Mouse (Mus musculus): ENCODE measurements around the gene Pkn1.

The Pkn1 gene

DNA sequence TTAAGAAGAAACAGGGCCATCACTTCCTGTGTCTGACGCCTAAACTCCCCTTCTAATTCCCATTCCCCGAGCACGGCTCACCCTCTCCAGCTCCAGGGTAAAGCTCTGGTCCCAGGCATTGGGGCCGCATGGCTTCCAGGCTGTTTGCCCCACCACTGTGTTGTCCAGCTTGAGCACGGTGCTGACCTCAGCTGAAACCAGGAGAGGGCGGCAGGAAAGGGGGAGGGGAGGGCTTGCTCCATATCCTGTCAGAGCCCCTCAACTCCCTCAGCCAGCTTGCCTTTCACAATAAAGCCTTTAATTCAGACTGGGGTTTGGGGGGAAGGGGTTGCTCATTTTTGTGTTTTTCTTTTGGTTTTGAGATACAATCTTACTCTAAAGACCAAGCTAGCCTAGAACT lies 17.9 kb downstream of the Pkn1 start:
- no peak for DNase-seq

DNA sequence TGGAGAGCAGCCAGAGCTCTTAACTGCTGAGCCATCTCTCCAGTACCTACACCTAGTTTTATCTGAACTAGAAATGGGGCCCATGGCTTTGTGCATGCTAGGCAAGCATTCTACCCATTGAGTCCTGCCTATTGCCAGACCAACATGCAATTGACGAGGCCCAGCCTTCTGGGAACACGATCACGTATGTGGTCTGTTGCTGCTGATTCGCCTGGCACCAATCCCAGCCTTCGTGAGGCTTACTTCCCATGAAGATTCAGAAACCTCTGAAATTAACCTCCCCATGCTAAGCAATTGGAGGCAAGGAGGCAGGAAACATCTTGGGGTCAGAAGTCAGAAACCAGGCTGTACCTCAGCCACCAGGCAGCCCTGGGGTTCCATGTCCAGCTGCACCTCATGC lies 18.4 kb downstream of the Pkn1 start:
- no peak for DNase-seq

DNA sequence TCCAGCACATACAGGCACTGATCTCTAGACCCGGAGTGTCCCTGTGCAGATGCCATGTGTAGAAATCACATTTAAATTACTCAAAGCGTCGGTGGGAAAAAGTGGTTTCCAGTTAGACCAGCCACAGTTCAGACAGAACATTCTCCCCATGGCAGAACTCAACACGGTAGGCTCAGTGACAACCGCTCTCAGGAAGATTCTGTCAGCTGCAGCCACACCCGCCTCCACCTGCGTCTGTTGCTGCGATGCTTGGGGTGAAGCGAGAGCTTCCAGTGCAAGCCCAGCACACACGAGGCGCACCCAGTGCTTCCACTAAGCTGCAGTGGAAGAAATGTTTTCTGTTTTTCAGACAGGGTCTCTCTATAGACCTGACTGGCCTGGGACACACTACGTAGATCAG lies 19.1 kb downstream of the Pkn1 start:
- no peak for DNase-seq

DNA sequence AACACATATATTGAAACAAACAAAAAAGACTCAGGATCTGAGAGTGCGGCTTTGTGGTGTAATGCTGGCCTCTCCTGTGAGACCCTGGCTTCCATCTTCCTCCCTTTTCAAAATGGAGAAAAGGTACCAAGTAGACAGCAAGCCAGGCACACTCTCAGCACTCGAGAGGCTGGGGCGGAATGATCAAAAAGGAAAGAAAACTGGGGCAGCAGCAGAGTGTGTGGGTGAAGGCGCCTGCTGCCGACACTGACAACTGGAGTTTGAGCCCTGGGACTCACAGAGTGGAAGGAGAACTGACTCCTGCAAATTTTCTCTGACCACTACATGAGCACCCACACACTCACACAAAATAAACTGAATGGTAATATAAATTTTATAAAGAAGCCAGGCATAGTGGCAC lies 24.5 kb downstream of the Pkn1 start:
- DNase-seq = no peak

DNA sequence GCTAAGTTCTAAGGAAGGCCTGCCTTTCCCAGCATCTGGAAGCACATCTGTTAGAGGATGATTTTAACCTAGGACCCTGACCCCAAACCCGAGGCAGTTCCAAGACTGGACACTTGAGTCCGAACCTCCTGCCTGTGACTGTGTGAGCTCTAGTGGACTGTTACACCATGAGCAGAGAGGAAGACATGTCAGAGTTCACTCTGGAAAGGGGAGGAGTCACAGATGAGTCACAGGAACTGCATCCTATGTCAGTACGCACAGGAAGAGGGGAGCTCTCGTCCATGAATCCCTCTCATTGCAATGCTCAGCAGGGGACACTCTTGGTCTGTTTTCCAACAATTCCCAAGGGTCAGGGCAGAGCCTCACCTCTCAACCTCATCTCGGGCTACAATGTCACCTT lies 26.0 kb downstream of the Pkn1 start:
- DNase-seq = no peak

DNA sequence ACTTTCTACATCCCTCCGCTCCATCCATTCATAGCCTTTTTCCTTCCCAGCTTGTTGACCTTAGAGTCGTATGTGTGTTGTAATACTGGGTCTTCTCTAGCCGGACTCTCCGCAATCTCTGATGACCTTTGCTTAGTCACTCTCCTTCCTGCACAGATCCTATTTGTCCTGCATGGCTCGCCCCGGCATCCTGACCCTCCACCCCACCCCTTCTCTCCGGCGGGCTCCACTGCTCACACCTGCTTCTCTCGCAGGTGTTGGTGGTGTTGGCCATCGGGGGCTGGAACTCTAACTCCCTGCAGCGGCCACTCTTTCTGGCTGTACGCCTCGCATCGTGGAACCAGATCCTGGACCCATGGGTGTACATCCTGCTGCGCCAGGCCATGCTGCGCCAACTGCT lies 30.0 kb downstream of the Pkn1 start:
- no peak for DNase-seq

DNA sequence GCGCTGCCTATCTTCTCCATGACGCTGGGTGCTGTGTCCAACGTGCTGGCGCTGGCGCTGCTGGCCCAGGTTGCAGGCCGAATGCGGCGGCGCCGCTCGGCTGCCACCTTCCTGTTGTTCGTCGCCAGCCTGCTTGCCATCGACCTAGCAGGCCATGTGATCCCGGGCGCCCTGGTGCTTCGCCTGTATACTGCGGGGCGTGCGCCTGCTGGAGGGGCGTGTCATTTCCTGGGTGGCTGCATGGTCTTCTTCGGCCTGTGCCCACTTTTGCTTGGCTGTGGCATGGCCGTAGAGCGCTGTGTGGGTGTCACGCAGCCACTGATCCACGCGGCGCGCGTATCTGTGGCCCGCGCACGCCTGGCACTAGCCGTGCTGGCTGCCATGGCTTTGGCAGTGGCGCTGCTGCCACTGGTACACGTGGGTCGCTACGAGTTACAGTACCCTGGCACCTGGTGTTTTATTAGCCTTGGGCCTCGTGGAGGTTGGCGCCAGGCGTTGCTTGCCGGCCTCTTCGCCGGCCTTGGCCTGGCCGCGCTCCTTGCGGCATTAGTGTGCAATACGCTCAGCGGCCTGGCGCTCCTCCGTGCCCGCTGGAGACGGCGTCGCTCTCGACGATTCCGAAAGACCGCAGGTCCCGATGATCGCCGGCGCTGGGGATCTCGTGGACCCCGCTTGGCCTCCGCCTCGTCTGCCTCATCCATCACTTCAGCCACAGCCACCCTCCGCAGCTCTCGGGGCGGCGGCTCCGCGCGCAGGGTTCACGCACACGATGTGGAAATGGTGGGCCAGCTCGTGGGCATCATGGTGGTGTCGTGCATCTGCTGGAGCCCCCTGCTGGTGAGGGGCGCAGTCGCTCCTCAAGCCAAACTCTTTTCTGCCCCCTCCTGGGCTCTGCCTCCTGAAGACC lies 30.7 kb downstream of the Pkn1 start:
- DNase-seq = peak; percentile 50

DNA sequence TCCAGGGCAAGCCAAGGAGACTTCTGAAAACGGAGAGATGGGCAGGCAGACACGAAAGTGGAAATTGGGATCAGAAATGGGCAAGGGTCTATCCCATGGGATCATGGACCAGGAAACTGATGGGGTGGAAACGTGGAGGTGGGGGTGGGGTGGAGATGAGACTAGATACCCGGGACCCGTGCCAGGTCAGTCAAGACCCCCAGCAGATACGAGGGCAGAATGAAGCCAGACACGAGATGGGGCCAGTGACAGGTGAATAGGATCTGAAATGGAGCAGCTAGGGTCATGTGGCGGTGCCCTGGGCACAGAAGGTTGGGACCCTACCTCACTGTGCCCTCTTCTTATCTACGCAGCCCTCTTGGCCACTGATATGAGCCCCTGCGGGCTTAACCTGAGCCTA lies 31.5 kb downstream of the Pkn1 start:
- no peak for DNase-seq

DNA sequence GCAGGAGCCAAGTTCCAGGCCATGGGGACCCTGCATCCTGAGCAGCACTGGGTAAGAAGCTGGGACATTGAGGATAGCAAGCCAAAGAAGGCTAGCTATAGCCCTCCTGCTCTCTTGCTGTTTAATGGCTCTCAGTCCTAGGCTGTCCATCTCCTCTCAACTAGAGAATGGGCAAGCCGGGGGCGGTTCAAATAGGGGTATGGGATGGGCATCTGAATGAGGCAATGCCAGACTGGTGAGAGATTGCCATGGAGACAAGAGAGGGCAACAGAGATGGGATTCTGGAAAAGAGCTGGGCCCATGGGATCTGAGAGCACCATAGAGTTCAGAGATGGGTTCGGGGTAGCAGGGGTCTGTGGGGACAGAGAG lies 32.1 kb downstream of the Pkn1 start:
- no peak for DNase-seq

DNA sequence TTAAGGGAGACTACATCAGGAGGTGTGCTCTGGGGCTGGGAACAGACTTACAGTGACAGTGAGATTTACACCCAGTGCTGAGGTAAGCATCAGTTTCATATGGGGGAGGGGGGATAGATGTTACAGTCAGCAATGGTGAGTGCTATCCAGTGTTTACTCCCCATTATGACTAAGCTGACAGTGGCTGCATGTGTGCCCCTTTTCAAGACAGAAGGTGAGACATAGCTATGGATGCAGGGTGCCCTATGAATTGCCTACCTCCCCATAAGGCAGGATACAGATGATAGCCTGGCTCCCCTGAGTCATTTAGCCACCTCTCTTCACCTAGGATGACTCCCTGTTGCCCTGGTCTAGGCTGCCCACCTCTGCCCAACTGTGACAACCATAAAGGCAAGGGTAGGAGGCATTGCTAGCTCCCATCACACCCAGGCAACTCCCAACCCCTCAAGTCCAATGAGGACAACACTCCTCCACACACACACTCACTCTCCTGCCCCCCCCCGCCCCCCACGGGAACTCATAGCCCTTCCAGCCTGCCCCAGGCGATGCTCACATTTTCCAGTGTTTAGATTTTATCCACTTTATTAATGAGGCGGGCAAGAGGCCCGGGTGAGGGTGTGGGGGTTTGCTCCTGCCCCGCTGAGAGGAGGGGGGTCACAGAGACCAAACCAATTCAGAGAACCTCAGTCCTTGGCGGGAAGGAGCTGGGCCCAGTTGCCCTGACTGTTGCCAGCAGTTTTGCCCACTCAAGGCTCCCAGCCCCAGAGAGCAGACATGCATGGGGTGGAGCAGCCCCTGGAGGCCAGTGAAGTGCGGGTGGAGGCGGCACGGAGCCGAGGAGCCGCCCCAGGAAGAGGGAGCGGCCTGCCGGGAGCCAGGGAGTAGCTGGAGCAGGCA lies 32.8 kb downstream of the Pkn1 start, which contains the start of gene Ptger1:
Gene Ptger1, plus strand, starts transcription at position 710 of the 897 bp plus-strand sequence.
- peak; percentile 47 for DNase-seq

DNA sequence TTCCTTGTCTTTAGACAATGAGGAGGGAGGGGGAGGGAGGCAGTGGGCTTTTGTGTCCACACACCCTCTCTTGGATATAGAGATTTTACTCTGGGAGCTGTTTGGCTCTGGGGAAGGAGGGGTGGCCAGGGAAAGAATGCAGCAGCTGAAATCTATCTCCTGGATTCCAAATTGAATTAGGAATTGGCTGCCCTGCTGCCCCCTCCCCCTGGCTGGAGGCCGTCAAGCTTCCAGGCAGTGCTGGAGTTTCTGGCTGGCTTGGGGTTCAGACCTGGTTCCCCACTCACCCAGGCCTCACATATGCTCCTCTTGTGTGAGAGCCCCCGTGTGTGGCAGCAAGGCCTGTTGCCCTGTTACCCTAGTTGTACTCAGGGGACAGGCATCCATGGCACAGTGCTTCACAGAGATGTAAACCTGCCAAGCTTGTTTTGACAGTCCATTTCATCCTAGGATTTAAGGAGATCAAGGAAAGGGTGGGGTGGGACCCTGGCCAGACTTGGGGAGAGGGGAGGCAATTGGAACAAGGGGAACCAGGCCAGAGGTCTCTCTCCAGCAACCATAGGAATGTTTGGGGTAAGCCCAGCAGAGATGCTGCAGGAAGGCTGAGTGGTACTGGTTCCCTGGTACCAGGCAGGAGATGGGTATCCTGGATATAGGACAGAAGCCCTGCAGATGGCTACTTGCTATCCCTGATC lies 33.9 kb downstream of the Pkn1 start:
- DNase-seq = peak; percentile 26

DNA sequence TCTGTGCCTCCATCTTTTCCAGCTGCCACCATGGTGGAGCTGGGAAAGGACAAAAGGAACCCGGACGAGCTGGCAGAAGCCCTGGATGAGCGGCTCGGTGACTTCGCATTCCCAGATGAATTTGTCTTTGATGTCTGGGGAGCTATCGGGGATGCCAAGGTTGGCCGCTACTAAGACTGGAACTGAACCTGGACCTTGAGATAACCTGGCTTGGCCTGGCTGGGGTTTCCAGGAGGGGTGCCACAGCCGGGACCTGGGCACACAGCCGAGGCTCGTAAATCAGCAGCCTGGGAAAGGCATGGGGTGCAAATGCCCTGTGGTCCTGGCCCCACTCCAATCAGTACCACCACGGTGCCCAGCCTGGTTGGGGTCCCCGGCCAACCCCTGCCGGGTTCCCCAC lies 34.9 kb downstream of the Pkn1 start:
- peak; percentile 24 for DNase-seq

DNA sequence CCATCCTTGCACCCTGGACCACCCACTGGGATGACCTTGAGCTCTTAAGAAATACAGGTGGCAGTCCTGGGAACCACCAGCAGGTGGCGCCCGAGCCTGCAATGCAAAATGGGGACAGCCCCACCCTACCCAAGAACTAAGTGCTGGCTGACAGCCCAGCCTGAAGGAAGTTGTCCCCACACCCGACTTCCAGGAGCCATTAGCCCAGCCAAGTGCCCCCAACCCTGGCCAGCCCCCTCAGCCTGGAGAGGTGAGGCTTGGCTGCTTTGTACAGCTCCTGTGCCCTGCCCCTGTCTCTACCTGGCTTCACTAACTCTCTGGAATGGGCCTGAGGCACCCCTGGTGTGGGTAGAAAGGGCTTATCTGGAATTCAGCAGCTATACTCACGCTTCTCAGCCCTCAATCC lies 36.6 kb downstream of the Pkn1 start:
- DNase-seq = peak; percentile 95

DNA sequence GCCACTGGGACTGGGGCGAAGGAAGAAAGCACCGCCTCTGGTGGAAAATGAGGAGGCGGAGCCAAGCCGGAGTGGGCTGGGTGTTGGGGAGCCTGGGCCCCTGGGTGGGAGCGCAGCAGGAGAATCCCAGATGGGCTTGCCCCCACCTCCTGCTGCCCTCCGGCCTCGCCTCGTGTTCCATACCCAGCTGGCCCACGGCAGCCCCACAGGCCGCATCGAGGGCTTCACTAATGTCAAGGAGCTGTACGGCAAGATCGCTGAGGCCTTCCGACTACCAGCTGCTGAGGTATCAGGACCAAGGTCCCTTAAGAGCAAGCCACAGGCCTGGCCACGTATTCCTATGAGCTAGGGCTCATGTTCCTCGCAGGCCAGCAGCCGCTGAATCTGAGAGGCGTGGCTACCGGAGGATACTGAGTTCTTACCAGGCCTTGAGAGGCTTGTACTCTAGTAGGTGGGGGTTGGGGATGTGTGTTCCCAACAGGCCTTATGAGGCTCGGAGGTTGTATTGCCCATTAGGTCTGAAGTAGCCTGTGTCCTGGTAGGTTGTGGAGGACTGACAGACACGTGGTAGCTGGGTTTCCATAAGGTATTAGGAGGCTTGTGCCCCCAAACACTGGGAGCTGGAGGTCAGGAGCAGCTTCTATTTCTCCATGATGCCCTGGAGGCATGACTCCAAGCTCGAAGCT lies 37.8 kb downstream of the Pkn1 start:
- DNase-seq = peak; percentile 42

DNA sequence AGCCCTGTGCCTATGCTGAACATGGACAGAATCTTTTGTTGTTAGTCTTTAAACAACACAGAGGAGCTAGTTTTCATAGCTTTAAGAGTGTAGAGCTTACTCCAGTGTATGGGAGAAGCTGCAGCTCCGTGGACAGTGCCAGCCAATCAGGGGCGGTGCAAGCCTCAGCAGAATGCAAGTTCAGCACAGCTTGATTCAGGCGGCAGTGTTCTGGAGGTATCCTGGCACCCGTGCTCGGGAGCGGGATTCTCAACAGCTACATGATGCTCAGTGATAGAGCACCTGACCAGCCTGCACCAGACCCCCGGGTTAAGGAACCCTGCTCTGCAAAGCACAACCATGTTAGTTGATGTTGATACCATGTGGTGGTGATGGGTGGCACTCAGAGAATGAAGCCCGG lies 38.4 kb downstream of the Pkn1 start:
- no peak for DNase-seq

DNA sequence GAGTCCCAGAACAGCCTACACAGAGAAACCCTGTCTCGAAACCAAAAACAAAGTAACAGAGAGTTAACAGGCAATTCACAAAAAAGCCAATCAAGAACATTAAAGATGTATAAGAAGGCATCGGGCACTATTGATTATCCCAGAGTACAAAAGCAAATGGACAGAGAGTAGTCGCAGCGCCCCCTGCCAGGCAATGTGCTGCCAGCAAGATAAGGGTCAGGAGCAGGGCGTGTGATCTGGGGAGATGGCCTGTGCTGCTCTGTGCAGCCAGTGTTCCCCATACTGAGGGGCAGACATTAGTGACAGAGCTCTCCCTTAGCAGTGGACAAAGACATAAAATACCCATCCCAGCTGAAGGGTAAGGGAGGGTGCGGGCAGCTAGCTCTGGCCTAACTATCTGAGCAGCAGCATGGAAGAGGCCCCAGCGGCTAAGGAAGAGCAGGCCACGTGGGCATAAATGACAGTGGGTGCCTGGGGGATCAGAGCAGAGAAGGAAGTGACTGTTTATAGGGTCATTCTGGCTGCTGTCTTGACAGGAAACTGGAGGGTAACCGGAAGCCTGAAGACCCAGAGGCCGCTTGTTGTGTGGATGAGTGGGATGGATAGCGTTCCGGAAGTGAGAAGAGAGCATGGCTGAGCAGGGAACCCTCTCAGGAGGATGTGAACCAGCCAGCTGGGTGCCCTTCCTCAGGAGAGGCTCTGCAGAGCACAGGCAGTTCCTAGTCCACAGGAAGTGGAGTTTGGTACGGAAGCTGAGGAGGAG lies 42.3 kb downstream of the Pkn1 start:
- DNase-seq = peak; percentile 35

DNA sequence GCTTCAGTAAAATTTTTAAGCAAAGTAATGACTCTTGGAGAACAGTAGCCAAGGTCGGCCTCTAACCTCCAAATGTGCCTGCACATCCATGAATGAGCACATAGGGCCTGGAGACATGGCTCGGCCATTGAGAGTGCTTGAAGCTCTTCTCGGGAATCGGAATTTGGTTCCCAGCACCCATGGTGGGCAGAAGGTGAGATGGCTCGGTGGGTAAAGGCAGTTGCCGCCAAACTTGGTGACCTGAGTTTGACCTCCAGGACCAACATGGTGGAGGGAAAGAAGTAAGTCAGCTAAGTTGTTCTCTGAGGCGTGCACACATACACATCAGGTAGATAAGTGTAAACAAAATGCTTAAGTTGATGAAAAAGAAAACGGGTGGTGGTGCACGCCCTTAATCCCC lies 42.9 kb downstream of the Pkn1 start:
- DNase-seq = no peak

DNA sequence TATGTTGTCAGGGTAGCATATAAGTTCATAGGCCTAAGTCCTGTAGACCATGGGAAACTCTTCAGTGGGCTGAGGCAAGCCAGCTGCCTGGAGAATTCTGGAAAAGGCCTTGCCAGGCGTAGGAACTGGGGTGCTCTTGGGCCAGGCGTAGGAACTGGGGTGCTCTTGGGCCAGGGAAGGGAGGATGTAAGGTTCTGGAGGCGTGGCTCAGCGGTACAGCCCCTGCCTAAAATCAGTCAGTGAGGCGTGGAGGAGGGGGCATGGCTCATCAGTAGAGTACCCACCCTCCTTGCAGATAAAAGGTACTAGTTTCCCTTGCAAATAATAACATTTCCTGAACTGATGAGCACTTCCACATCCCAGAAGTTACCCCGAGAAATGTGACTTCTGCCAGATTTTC lies 44.3 kb downstream of the Pkn1 start:
- DNase-seq = no peak

DNA sequence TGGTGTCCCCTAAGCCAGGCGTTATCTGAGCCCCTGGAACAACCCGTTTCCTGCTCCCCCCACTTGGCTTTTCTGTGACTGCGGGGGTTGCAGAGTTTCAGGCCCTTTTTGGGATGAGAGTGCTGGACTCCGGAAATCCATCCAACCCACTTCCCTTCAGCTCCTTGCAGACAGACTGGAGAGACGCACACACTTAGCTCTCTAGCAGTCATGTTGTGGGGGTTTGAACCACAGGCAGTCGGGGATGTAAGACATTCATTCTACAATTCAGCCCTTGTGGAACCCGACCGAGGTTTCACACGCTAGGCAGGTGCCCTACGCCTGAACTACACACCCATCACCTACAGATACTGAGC lies 45.3 kb downstream of the Pkn1 start:
- no peak for DNase-seq

DNA sequence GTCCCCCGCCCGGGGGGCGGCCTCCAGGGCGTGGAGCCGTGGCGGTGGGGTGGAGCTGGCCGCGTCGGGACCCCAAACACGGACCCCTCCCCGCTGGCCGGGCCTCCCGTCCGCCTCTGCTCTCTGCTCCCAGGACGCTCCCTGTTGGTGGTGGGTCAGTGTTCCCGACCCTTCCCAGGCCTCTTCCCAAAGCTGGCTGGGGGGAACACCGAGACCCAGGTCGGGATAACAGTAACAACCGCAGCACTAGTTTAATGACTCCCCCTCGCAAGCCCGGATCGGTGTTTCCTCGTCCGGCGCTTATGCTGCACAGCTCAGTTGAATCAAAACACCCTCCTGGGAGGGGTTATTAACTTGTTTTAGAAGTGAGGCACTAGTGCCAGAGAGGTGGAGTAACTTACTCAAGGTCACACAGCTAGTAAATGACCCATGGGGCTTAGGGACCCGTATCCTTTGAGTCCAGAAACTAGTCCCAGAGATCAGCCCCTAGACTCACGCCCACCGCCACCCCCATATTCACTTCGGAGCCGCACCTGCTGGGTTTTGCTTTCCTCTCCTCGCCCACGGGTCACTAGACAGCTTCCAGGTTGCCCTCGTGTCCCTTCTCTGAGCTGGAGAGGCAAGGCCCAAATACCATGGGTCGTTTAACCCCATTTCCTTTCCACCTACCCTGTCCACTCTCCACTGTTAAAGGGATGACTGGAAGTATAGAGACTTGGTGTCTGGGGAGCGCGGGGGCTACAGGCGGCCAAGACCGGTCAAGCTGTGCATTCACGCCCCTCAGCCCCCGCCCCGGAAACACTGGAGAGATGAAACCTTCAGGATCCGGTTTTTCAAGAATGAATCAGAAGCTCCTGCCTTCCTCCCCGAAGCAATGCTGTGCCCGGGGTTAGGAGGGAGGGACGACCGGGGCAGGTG lies 46.0 kb downstream of the Pkn1 start:
- DNase-seq = peak; percentile 47

Measured in kidney, adult 9 months (tissue).